Mouse (Mus musculus): ENCODE results near the gene Zfp316. TPM values are rescaled to one million over a fixed set of nuclear protein-coding genes. Genes with fewer than 3 reads are reported as not detected.

Gene Zfp316
- polyA plus RNA-seq, 1 experiment from 2014 or later, result 5.8 TPM

DNA sequence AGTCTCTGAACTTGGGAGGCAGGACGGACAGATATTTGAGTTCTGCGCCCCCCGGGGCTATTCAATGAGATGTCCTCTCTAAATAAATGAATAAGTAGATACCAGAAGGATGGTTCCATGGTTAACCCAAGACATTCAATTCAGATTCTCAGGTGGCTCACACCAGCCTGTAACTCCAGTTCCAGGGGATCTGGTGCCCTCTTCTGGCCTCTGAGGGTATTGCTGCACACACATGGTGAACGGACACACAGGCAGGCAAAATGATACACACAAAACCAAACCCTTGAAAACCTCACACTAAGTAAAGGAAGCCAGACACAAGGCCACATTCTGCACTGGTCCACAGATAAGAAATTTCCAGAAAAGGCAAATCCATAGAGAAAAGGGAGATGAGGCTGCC is 29.9 kb upstream of the Zfp316 start:
- Histone ChIP-seq H3K36me3 (ENCODE audit: poor library complexity, severe bottlenecking) (peaks cover 73% of the 10 kb centered on the region), H3K27me3 (peaks cover under 1% of the 10 kb centered on the region; the same call in 1 of the 2 replicates), H3K27ac (no peak overlapping the region), H3K4me1 (no peaks in the 10 kb centered on the region), H3K4me3 (no peak overlapping the region), H3K9ac (no peak overlapping the region), H3K4me2 (no peak overlapping the region), H3K9me3 (replicated peaks) (no peaks in the 10 kb centered on the region)
- WGBS, result 85% methylated on average over 4 of the region's 4 CpGs
- no peak for ATAC-seq

DNA sequence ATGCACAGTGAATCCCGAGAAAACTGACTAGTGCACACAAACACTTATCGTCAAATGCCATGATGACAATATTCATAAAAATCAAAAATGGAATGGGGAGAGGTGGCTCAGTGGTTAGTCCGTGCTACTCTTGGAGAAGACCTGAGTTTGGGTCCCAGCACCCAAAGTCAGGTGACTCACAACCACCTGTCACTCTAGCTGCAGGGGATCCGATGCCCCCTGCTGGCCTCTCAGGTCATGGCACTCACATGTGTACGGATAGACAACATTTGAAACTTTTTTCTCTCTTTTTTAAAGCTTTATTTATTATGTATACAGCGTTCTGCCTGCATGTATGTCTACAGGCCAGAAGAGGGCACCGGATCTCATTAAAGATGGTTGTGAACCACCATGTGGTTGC is 28.6 kb upstream of the Zfp316 start:
- Histone ChIP-seq H3K27ac (no peak overlapping the region), H3K9me3 (replicated peaks) (no peaks in the 10 kb centered on the region), H3K4me3 (no peak overlapping the region), H3K27me3 (peaks cover 14% of the 10 kb centered on the region), H3K4me1 (peaks cover 6% of the 10 kb centered on the region; the same call in 1 of the 2 replicates), H3K4me2 (no peak overlapping the region), H3K36me3 (ENCODE audit: poor library complexity, severe bottlenecking) (peaks cover 62% of the 10 kb centered on the region), H3K9ac (no peak overlapping the region)
- 95% methylated on average over 7 of the region's 7 CpGs for WGBS
- ATAC-seq, result no peak

DNA sequence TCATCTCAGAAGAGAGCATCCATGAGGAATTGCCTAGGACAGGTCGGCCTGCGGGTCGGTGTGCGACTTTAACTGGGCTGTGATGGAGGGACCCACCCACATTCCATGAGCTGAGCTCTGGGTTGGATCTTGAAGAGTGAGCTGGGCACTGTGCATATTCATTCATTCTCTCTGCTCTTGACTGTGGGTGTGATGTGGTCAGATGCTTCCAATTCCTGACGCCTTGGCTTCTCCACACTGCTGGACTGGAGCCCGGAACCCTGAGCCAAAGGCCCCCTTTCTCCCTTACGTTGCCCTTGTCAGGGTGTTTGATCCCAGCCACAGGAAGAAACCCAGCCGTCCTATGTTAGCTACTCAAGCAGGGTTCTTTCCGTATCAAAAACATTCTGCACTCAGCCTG is 28.2 kb upstream of the Zfp316 start:
- H3K9me3 ChIP-seq (replicated peaks), result no peaks in the 10 kb centered on the region
- H3K4me2 ChIP-seq, result no peak overlapping the region
- 97% methylated on average over 9 of the region's 9 CpGs for WGBS
- H3K27ac ChIP-seq, result no peak overlapping the region
- no peak for ATAC-seq
- H3K9ac ChIP-seq, result no peak overlapping the region
- no peak overlapping the region for H3K4me3 ChIP-seq
- peaks cover 58% of the 10 kb centered on the region for H3K36me3 ChIP-seq (ENCODE audit: poor library complexity, severe bottlenecking)
- peaks cover 10% of the 10 kb centered on the region; the same call in 1 of the 2 replicates for H3K4me1 ChIP-seq
- H3K27me3 ChIP-seq, result peaks cover 18% of the 10 kb centered on the region

DNA sequence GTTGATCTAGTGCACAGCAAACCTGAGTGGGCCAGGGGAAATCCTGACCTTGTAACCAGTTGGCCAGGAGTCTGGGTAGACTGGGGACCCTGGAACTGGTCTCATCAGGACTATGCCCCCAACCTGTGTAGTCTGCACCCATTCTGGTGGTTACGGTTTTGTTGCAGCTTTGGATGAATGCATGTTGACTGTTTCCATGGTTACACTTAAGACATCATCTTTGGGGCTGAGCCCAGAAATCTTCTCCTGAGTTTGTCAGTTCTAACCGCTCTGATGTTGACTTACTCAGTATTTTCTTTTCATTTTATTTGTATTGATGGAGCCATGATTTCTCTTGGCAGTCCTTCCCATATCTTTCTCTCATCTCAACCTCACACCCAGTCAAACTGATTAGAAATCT is 25.5 kb upstream of the Zfp316 start:
- WGBS, result 81% methylated on average over 2 of the region's 2 CpGs
- Histone ChIP-seq H3K9me3 (replicated peaks) (no peaks in the 10 kb centered on the region), H3K4me2 (no peak overlapping the region), H3K27me3 (peaks cover 44% of the 10 kb centered on the region), H3K27ac (no peak overlapping the region), H3K4me3 (no peak overlapping the region), H3K9ac (no peak overlapping the region), H3K4me1 (peaks cover 10% of the 10 kb centered on the region; the same call in 1 of the 2 replicates), H3K36me3 (ENCODE audit: poor library complexity, severe bottlenecking) (peaks cover 32% of the 10 kb centered on the region)
- no peak for ATAC-seq

DNA sequence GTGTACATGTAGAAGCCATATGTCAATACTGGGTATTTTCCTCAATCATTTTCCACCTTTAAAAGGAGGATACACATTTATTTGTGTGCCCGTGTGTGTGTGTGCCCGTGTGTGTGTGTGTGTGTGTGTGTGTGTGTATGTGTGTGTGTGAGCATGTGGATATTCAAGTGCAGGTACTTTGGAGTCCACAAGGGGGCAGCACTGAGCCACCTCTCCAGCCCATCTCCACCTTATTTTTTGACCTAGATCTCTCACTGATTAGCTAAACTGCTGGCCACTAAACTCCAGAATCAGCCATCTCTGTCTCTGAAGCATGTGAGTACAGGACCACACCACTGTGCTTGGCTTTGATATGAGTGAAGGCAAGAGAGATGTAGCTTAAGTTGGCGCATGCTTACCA is 25.0 kb upstream of the Zfp316 start:
- Histone ChIP-seq H3K36me3 (ENCODE audit: poor library complexity, severe bottlenecking) (peaks cover 27% of the 10 kb centered on the region), H3K27ac (no peak overlapping the region), H3K27me3 (peaks cover 49% of the 10 kb centered on the region), H3K9me3 (replicated peaks) (no peaks in the 10 kb centered on the region), H3K4me2 (no peak overlapping the region), H3K4me1 (peaks cover 10% of the 10 kb centered on the region; the same call in 1 of the 2 replicates), H3K9ac (no peak overlapping the region), H3K4me3 (no peak overlapping the region)
- WGBS, result 100% methylated on average over 3 of the region's 3 CpGs
- ATAC-seq, result no peak

GRCm38 (mm10) chr5:143293404-143293803 is 23.6 kb upstream of the Zfp316 start, which contains the start of gene Zfp853:
Gene Zfp853, minus strand, starts transcription at chr5:143293623.
- Histone ChIP-seq H3K27me3 (peaks cover 63% of the 10 kb centered on the region), H3K9ac (peak within 1 kb of the TSS; percentile 46), H3K36me3 (ENCODE audit: poor library complexity, severe bottlenecking) (peaks cover 21% of the 10 kb centered on the region; the same call in 1 of the 2 replicates), H3K27ac (no peak within 1 kb of the TSS), H3K4me3 (peak within 1 kb of the TSS; percentile 37), H3K9me3 (replicated peaks) (no peaks in the 10 kb centered on the region), H3K4me1 (peaks cover 12% of the 10 kb centered on the region), H3K4me2 (peak within 1 kb of the TSS; percentile 61)
- WGBS, result 3% methylated on average over 29 of the region's 38 CpGs
- ATAC-seq, result 0 out of 2 replicates have a peak, but pooled peaks have one; percentile 16

DNA sequence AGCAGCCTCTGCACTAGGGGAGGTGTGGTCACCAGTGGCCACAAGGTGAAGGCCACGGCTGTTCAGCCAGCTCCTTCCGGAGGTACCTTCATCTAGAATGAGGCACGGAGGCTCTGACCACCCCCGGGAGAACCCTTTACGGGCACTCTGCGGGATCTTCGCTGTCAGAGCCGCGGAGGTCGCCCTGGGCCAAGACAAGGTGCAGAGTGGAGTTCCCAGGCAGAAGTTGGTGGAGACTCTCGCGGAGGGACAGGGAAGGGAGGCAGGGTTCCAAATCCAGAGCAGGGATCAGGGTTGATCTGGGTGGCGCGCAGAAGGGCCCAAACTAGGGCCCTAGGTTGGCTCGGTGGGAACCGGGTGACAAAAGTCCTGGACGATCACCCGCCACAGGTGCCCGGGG is 23.1 kb upstream of the Zfp316 start:
- peaks cover 17% of the 10 kb centered on the region for H3K4me1 ChIP-seq
- H3K9me3 ChIP-seq (replicated peaks), result no peaks in the 10 kb centered on the region
- peaks cover 16% of the 10 kb centered on the region; the same call in 1 of the 2 replicates for H3K36me3 ChIP-seq (ENCODE audit: poor library complexity, severe bottlenecking)
- H3K4me3 ChIP-seq, result peak overlapping the region; percentile 37
- H3K27me3 ChIP-seq, result peaks cover 69% of the 10 kb centered on the region
- no peak overlapping the region for H3K27ac ChIP-seq
- 3% methylated on average over 12 of the region's 19 CpGs for WGBS
- peak overlapping the region; percentile 61 for H3K4me2 ChIP-seq
- ATAC-seq, result no peak
- H3K9ac ChIP-seq, result peak overlapping the region; percentile 46

DNA sequence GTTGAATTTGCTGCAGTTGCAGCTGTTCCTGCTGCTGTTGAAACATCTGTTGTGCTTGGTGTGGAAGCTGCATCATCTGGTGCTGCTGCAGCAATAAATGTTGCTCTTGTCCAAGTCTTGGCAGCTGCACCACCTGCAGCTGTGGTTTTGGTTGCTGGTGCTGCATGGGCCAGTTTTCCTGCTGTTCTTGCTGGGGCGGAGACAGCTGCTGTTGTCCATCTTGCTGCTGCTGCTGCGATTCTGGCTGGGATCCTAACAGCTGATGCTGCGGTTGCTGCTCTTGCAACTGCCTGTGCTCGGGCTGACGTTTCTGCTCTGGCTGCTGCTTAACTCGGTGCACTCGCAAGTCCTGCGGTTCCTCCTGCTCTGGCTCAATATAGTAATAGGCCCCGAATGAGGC is 19.5 kb upstream of the Zfp316 start:
- no peak for ATAC-seq
- WGBS, result 65% methylated on average over 9 of the region's 9 CpGs

GRCm38 (mm10) chr5:143288378-143288911 is 18.6 kb upstream of the Zfp316 start:
- Histone ChIP-seq H3K36me3 (ENCODE audit: poor library complexity, severe bottlenecking) (0 out of 2 replicates have a peak, but pooled peaks cover 8% of the 10 kb centered on the region), H3K27me3 (peaks cover 81% of the 10 kb centered on the region), H3K9me3 (replicated peaks) (no peaks in the 10 kb centered on the region), H3K9ac (peak overlapping the region; percentile 48; the same call in 1 of the 2 replicates), H3K4me3 (peak overlapping the region; percentile 29), H3K27ac (no peak overlapping the region), H3K4me2 (peak overlapping the region; percentile 50), H3K4me1 (peaks cover 15% of the 10 kb centered on the region)
- no peak for ATAC-seq
- WGBS, result 10% methylated on average over 9 of the region's 9 CpGs

More for the DNA sequence above, 19.5 kb upstream of the Zfp316 start:
- no peak overlapping the region for H3K4me2 ChIP-seq
- no peak overlapping the region for H3K27ac ChIP-seq
- no peak overlapping the region for H3K9ac ChIP-seq
- no peaks in the 10 kb centered on the region for H3K9me3 ChIP-seq (replicated peaks)
- H3K27me3 ChIP-seq, result peaks cover 89% of the 10 kb centered on the region
- peaks cover 21% of the 10 kb centered on the region for H3K4me1 ChIP-seq
- H3K4me3 ChIP-seq, result no peak overlapping the region
- H3K36me3 ChIP-seq (ENCODE audit: poor library complexity, severe bottlenecking), result 0 out of 2 replicates have a peak, but pooled peaks cover 8% of the 10 kb centered on the region

DNA sequence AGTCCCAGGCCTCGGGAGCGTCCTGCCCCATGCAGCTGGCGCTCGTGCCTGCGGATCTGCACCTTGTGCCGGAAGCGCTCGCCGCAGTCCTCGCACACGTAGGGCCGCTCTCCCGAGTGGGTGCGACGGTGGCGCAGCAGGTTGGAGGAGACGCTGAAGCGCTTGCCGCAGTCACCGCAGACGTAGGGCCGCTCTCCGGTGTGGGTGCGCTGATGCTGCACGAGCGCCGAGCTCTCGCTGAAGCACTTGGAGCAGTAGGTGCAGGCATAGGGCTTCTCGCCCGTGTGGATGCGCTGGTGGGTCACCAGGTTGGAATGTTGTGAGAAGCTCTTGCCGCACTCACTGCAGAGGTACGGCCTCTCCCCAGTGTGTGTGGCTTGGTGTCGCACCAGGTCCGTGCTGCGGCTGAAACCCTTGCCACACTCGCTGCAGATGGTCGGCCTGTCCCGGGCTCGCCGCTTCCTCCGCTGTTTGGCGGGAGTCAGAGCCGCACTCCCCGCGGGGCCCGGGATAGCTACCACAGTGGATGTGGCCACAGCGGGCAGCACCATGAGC is 18.0 kb upstream of the Zfp316 start:
- Histone ChIP-seq H3K27me3 (peaks cover 75% of the 10 kb centered on the region), H3K27ac (no peak overlapping the region), H3K9ac (peak overlapping the region; percentile 48), H3K4me3 (peak overlapping the region; percentile 29), H3K4me1 (peaks cover 12% of the 10 kb centered on the region), H3K9me3 (replicated peaks) (no peaks in the 10 kb centered on the region), H3K4me2 (peak overlapping the region; percentile 50), H3K36me3 (ENCODE audit: poor library complexity, severe bottlenecking) (0 out of 2 replicates have a peak, but pooled peaks cover 8% of the 10 kb centered on the region)
- no peak for ATAC-seq
- WGBS, result 2% methylated on average over 48 of the region's 48 CpGs

DNA sequence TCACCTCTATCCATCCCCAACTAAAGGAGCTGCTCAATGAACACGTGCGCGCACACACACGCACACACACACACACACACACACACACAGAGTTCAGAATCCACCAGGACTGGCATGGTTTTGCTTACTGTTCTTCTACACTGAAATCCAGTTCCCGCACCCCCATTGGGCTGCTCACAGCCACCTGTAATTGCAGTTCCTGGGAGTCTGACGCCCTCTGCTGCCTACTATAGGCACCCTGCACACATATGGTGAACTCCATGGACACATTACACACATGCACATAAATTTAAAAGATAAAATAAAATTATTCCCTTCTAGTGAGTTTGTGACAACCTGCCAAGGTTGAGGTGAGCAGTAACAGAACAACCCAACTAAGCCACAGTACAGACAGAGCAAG is 14.9 kb upstream of the Zfp316 start:
- Histone ChIP-seq H3K27ac (no peak overlapping the region), H3K4me2 (no peak overlapping the region), H3K4me3 (no peak overlapping the region), H3K9ac (no peak overlapping the region), H3K4me1 (peaks cover 12% of the 10 kb centered on the region), H3K36me3 (ENCODE audit: poor library complexity, severe bottlenecking) (0 out of 2 replicates have a peak, but pooled peaks cover 8% of the 10 kb centered on the region), H3K9me3 (replicated peaks) (no peaks in the 10 kb centered on the region), H3K27me3 (peaks cover 44% of the 10 kb centered on the region)
- 42% methylated on average over 6 of the region's 6 CpGs for WGBS
- no peak for ATAC-seq

DNA sequence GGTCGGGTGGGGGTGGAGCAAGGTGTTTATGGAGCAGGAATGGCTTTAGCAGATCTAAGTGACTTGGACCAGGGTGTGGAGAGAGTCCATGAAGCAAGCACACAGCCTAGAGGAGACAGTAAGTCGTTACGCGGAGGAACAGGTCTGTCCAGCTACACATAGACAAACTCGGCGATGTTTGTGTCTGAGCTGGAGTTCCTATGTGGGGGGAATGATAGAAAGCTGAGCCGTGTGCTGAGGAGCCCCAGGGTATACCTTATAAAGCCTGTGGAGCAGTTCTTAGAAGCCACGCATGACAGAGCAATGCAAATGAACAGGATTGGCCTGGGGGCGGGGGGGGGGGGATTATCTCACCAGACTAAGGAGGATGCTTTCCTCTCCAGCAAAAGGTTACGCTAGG is 9.4 kb upstream of the Zfp316 start:
- H3K4me1 ChIP-seq, result no peaks in the 10 kb centered on the region
- 39% methylated on average over 9 of the region's 10 CpGs for WGBS

More for the DNA sequence above, 9.4 kb upstream of the Zfp316 start:
- Histone ChIP-seq H3K4me2 (no peak overlapping the region), H3K4me3 (no peak overlapping the region), H3K9me3 (replicated peaks) (no peaks in the 10 kb centered on the region), H3K27ac (no peak overlapping the region), H3K9ac (no peak overlapping the region), H3K36me3 (ENCODE audit: poor library complexity, severe bottlenecking) (no peaks in the 10 kb centered on the region), H3K27me3 (0 out of 2 replicates have a peak, but pooled peaks cover 5% of the 10 kb centered on the region)
- no peak for ATAC-seq

Measured in forebrain, embryonic 13.5 days (tissue).